Mouse (Mus musculus) liver, postnatal 0 days (tissue): ENCODE measurements around the gene Zfp536.

Experiments used
- CTCF ChIP-seq: sonication (generic); IDR thresholded peaks from 2 replicates; pipeline ENCODE4 v1.5.1; 2016; ENCODE audit warnings: antibody characterized with exemption, low read depth
- EP300 ChIP-seq: IDR thresholded peaks from 2 replicates; pipeline ENCODE4 v1.6.1; 2016; ENCODE audit warnings: antibody characterized with exemption, low read depth, mild to moderate bottlenecking

DNA sequence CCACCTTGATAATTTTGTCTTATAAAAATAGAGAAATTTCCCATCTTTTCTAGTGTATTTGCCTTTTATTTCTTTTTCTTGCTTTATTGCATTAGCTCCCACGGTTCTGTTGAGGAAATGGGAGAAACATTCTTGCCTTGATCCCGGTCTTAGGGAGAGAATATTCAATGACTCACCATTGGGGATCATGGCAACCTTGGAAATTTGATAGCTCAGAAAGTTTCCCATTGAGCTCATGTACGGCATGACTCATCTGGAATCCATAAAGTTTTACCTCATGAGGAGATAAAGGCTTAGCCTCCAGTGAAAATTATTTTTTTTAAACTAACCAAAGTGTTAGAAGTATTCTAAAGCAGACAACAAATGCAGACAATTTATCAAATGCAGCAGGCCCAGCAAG is 27.7 kb upstream of the Zfp536 start:
- TF ChIP-seq EP300 (no peak), CTCF (no peak)
